Mouse (Mus musculus) thymus, adult 2 months (tissue): ENCODE results near the gene Actl7a.

ENCODE experiments used
- CTCF ChIP-seq: fragments of 200-500 bp; IDR thresholded peaks from 2 replicates; pipeline ENCODE4 v1.5.1; 2012; ENCODE audit warnings: mild to moderate bottlenecking, control low read depth, low read length, moderate library complexity, borderline replicate concordance; ENCODE audit not compliant: control insufficient read depth, poor library complexity, insufficient read depth; ENCODE audit errors: extremely low read depth
- POLR2A ChIP-seq: fragments of 200-500 bp; IDR thresholded peaks from 2 replicates; pipeline ENCODE4 v1.6.1; 2012; ENCODE audit warnings: mild to moderate bottlenecking, low read length, control low read depth, moderate library complexity; ENCODE audit not compliant: control insufficient read depth, poor library complexity, insufficient read depth; ENCODE audit errors: extremely low read depth

- TF ChIP-seq CTCF (no peak), POLR2A (no peak)
These were observed 20.9 kb upstream of the Actl7a start for GRCm38 (mm10) chr4:56722346-56722745.
